Mouse (Mus musculus): Measurements from ENCODE around the gene Gm20219. TPM values are rescaled to one million over a fixed set of nuclear protein-coding genes. Genes with fewer than 3 reads are reported as not detected.
A peak's percentile ranks its signal among the peaks of the same experiment; 100 is the strongest.

Gene Gm20219
- total RNA-seq, 1 experiment: 1.5 TPM

GRCm38 (mm10) chr17:56584257-56585130 lies 30.3 kb upstream of the Gm20219 start, which contains the start of the genes Safb2 and Safb:
Gene Safb2 (minus strand): TSS chr17:56584585.
Gene Safb (plus strand): TSS chr17:56584825.
- no peaks in the 10 kb centered on the region for H3K9me3 ChIP-seq (ENCODE audit: control insufficient read depth, insufficient read depth, low read depth, low read length)
- in situ Hi-C loops (cut with MboI; ENCODE audit: low sequenced_read_pairs in 2 of 2, unreplicated experiment in 2 of 2): no loop called here
- peak within 1 kb of the TSS; percentile 99 for H3K9ac ChIP-seq (ENCODE audit: insufficient read depth, low read depth, low read length, poor library complexity, severe bottlenecking)
- peaks cover 2 to 9% of the 10 kb centered on the region in 2 experiments; a peak in 3 of 4 replicates for H3K4me1 ChIP-seq (ENCODE audit: control insufficient read depth in 2 of 2, insufficient read depth in 2 of 2, low read length in 2 of 2, poor library complexity in 1 of 2)
- peak within 1 kb of the TSS; percentile 92 for H3K27ac ChIP-seq (ENCODE audit: insufficient read depth, low read depth, low read length, poor library complexity, severe bottlenecking)
- peak; percentile 91 for DNase-seq (ENCODE audit: low read depth, low spot score)
- H3K36me3 ChIP-seq (ENCODE audit: control insufficient read depth, insufficient read depth, low read length, poor library complexity, severe bottlenecking): peaks cover 50% of the 10 kb centered on the region
- TF ChIP-seq ZC3H11A (IDR thresholded peaks at IDR 0.05; ENCODE audit: borderline replicate concordance, low read depth, low read length) (no peak), HCFC1 (IDR thresholded peaks at IDR 0.05; ENCODE audit: borderline replicate concordance, insufficient read depth, low read length) (peak; percentile 72)
- H3K4me3 ChIP-seq (ENCODE audit: insufficient read depth in 1 of 2, low read depth in 1 of 2, low read length in 2 of 2, poor library complexity in 1 of 2, severe bottlenecking in 1 of 2): peak within 1 kb of the TSS; percentile 92 to 96

DNA sequence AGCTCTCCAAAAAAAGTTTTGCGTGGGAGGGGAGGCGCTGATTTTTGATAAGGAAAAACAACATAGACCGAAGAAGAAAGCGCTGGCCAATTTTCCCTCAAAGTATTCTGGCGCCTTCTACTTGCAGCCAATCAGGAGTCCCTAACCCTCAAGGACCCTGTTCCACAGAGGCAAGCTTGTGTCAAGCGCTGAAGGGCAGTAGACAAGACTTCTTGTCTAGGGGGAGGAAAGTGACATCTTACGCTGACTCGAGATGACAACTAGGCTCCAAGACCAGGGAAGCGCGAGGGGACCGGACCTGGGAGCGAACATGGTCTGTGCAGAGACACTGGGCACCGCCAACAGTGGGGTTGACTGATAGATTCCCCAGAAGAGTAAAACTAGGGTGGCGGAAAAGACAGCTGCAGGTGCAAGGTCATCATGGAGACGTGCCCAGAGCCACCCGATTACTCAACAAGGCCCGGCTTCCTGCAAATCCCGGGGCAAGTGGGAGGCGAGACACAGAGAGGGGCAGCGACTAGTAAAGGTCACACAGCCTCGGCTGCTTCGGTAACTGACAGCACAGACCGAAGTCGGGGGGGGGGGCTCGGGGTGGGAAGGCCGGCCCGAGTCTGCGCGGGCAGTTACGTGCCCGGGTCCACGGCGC lies 29.5 kb upstream of the Gm20219 start:
- Histone ChIP-seq H3K4me3 (ENCODE audit: insufficient read depth in 1 of 2, low read depth in 1 of 2, low read length in 2 of 2, poor library complexity in 1 of 2, severe bottlenecking in 1 of 2) (peak overlapping the region; percentile 92 to 96), H3K27ac (ENCODE audit: insufficient read depth, low read depth, low read length, poor library complexity, severe bottlenecking) (peak overlapping the region; percentile 91), H3K9ac (ENCODE audit: insufficient read depth, low read depth, low read length, poor library complexity, severe bottlenecking) (peak overlapping the region; percentile 99), H3K9me3 (ENCODE audit: control insufficient read depth, insufficient read depth, low read depth, low read length) (no peaks in the 10 kb centered on the region), H3K36me3 (ENCODE audit: control insufficient read depth, insufficient read depth, low read length, poor library complexity, severe bottlenecking) (peaks cover 48% of the 10 kb centered on the region), H3K4me1 (ENCODE audit: control insufficient read depth in 2 of 2, insufficient read depth in 2 of 2, low read length in 2 of 2, poor library complexity in 1 of 2) (peaks cover 2 to 9% of the 10 kb centered on the region in 2 experiments; a peak in 3 of 4 replicates)
- in situ Hi-C loops (cut with MboI; ENCODE audit: low sequenced_read_pairs in 2 of 2, unreplicated experiment in 2 of 2): no loop called here
- no peak for DNase-seq (ENCODE audit: low read depth, low spot score)
- TF ChIP-seq CHD2 (IDR thresholded peaks at IDR 0.05; ENCODE audit: low read depth, low read length) (no peak), ZC3H11A (IDR thresholded peaks at IDR 0.05; ENCODE audit: borderline replicate concordance, low read depth, low read length) (no peak), ZNF384 (IDR thresholded peaks at IDR 0.05; ENCODE audit: low read depth, low read length) (no peak), HCFC1 (IDR thresholded peaks at IDR 0.05; ENCODE audit: borderline replicate concordance, insufficient read depth, low read length) (no peak), MAFK (IDR thresholded peaks at IDR 0.05; ENCODE audit: insufficient read depth, low read depth, low read length) (no peak)

- no peaks in the 10 kb centered on the region for H3K9me3 ChIP-seq (ENCODE audit: control insufficient read depth, insufficient read depth, low read depth, low read length)
- TF ChIP-seq CHD2 (IDR thresholded peaks at IDR 0.05; ENCODE audit: low read depth, low read length) (no peak), HCFC1 (IDR thresholded peaks at IDR 0.05; ENCODE audit: borderline replicate concordance, insufficient read depth, low read length) (no peak), MAFK (IDR thresholded peaks at IDR 0.05; ENCODE audit: insufficient read depth, low read depth, low read length) (no peak), ZC3H11A (IDR thresholded peaks at IDR 0.05; ENCODE audit: borderline replicate concordance, low read depth, low read length) (no peak), ZNF384 (IDR thresholded peaks at IDR 0.05; ENCODE audit: low read depth, low read length) (no peak)
- H3K9ac ChIP-seq (ENCODE audit: insufficient read depth, low read depth, low read length, poor library complexity, severe bottlenecking): peak overlapping the region; percentile 99; the same call in 1 of the 2 replicates
- H3K4me3 ChIP-seq (ENCODE audit: insufficient read depth in 1 of 2, low read depth in 1 of 2, low read length in 2 of 2, poor library complexity in 1 of 2, severe bottlenecking in 1 of 2): peak overlapping the region; percentile 92 to 96
- DNase-seq (ENCODE audit: low read depth, low spot score): no peak
- peaks cover 2 to 9% of the 10 kb centered on the region in 2 experiments; a peak in 3 of 4 replicates for H3K4me1 ChIP-seq (ENCODE audit: control insufficient read depth in 2 of 2, insufficient read depth in 2 of 2, low read length in 2 of 2, poor library complexity in 1 of 2)
- in situ Hi-C loops (cut with MboI; ENCODE audit: low sequenced_read_pairs in 2 of 2, unreplicated experiment in 2 of 2): no loop called here
- peaks cover 49% of the 10 kb centered on the region for H3K36me3 ChIP-seq (ENCODE audit: control insufficient read depth, insufficient read depth, low read length, poor library complexity, severe bottlenecking)
- no peak overlapping the region for H3K27ac ChIP-seq (ENCODE audit: insufficient read depth, low read depth, low read length, poor library complexity, severe bottlenecking)
Observed at GRCm38 (mm10) chr17:56583071-56583470, 28.9 kb upstream of the Gm20219 start.

DNA sequence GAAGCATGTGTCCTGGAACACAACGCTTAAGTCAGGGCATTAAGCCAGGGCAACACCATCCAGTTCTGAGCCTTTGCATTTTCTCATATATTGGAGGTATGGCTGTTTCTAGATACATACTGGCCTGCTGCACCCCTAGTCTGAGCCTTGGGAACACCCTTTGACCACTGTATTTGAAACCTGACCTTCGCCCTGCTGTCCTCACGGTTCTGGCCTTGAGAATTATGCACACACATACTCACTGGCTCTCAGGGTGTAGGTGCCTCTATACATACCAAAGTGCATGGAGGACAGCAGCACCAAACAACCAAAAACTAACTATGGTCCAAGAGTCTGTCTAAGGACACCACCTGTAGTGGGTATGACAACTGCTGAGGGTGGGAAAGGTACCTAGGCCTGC lies 18.8 kb upstream of the Gm20219 start:
- Histone ChIP-seq H3K36me3 (ENCODE audit: control insufficient read depth, insufficient read depth, low read length, poor library complexity, severe bottlenecking) (peaks cover 85% of the 10 kb centered on the region), H3K27ac (ENCODE audit: insufficient read depth, low read depth, low read length, poor library complexity, severe bottlenecking) (no peak overlapping the region), H3K4me3 (ENCODE audit: insufficient read depth in 1 of 2, low read depth in 1 of 2, low read length in 2 of 2, poor library complexity in 1 of 2, severe bottlenecking in 1 of 2) (no peak overlapping the region), H3K9ac (ENCODE audit: insufficient read depth, low read depth, low read length, poor library complexity, severe bottlenecking) (no peak overlapping the region), H3K4me1 (ENCODE audit: control insufficient read depth in 2 of 2, insufficient read depth in 2 of 2, low read length in 2 of 2, poor library complexity in 1 of 2) (no peaks in the 10 kb centered on the region), H3K9me3 (ENCODE audit: control insufficient read depth, insufficient read depth, low read depth, low read length) (no peaks in the 10 kb centered on the region)
- DNase-seq (ENCODE audit: low read depth, low spot score): no peak
- TF ChIP-seq ZC3H11A (IDR thresholded peaks at IDR 0.05; ENCODE audit: borderline replicate concordance, low read depth, low read length) (no peak), MAFK (IDR thresholded peaks at IDR 0.05; ENCODE audit: insufficient read depth, low read depth, low read length) (no peak), HCFC1 (IDR thresholded peaks at IDR 0.05; ENCODE audit: borderline replicate concordance, insufficient read depth, low read length) (no peak), CHD2 (IDR thresholded peaks at IDR 0.05; ENCODE audit: low read depth, low read length) (no peak), ZNF384 (IDR thresholded peaks at IDR 0.05; ENCODE audit: low read depth, low read length) (no peak)
- in situ Hi-C loops (cut with MboI; ENCODE audit: low sequenced_read_pairs in 2 of 2, unreplicated experiment in 2 of 2): no loop called here
